Mouse (Mus musculus): ENCODE results near the gene Mrpl30. TPM values are rescaled to one million over a fixed set of nuclear protein-coding genes. Genes with fewer than 3 reads are reported as not detected.

Mrpl30 gene
- 100 to 1,000 TPM; 129 to 154 (median 145) TPM for total RNA-seq (2022)

- peak; percentile 82 to 91 for DNase-seq (ENCODE audit: low spot score in 2 of 2)
These were observed at the start of gene Mrpl30, which contains the start of gene Mitd1 for GRCm38 (mm10) chr1:37890025-37890652. Gene Mrpl30, plus strand, starts transcription at chr1:37890477. Gene Mitd1, minus strand, starts transcription at chr1:37890411.

GRCm38 (mm10) chr1:37846878-37847277 lies 43.4 kb upstream of the Mrpl30 start:
- DNase-seq (ENCODE audit: low spot score in 2 of 2): no peak

GRCm38 (mm10) chr1:37850696-37851095 lies 39.6 kb upstream of the Mrpl30 start:
- DNase-seq (ENCODE audit: low spot score in 2 of 2): no peak

GRCm38 (mm10) chr1:37864511-37865400 lies 25.5 kb upstream of the Mrpl30 start:
- DNase-seq (ENCODE audit: low spot score in 2 of 2): peak; percentile 95 to 100

GRCm38 (mm10) chr1:37865401-37866215 lies 24.7 kb upstream of the Mrpl30 start:
- DNase-seq (ENCODE audit: low spot score in 2 of 2): no peak

GRCm38 (mm10) chr1:37866286-37866685 lies 24.0 kb upstream of the Mrpl30 start, which contains the start of gene Tsga10:
Gene Tsga10, minus strand, starts transcription at chr1:37866429.
- DNase-seq (ENCODE audit: low spot score in 2 of 2): no peak

- DNase-seq (ENCODE audit: low spot score in 2 of 2): no peak
These were observed 23.2 kb upstream of the Mrpl30 start for GRCm38 (mm10) chr1:37867056-37867455.

- no peak for DNase-seq (ENCODE audit: low spot score in 2 of 2)
These were observed 22.5 kb upstream of the Mrpl30 start for GRCm38 (mm10) chr1:37867684-37868322.

- DNase-seq (ENCODE audit: low spot score in 2 of 2): no peak
These were observed 21.6 kb upstream of the Mrpl30 start for GRCm38 (mm10) chr1:37868640-37869039.

GRCm38 (mm10) chr1:37869362-37869761 lies 20.9 kb upstream of the Mrpl30 start:
- no peak for DNase-seq (ENCODE audit: low spot score in 2 of 2)

GRCm38 (mm10) chr1:37871704-37872103 lies 18.6 kb upstream of the Mrpl30 start, which contains the start of gene Lipt1:
Gene Lipt1, plus strand, starts transcription at chr1:37871738.
- DNase-seq (ENCODE audit: low spot score in 2 of 2): no peak

- DNase-seq (ENCODE audit: low spot score in 2 of 2): peak; percentile 64 to 84
These were observed 17.9 kb upstream of the Mrpl30 start for GRCm38 (mm10) chr1:37872131-37873067.

- DNase-seq (ENCODE audit: low spot score in 2 of 2): no peak
These were observed 17.1 kb upstream of the Mrpl30 start for GRCm38 (mm10) chr1:37873157-37873556.

- DNase-seq (ENCODE audit: low spot score in 2 of 2): no peak
These were observed 12.4 kb upstream of the Mrpl30 start for GRCm38 (mm10) chr1:37877736-37878460.

- DNase-seq (ENCODE audit: low spot score in 2 of 2): no peak
These were observed 6.9 kb upstream of the Mrpl30 start for GRCm38 (mm10) chr1:37883411-37883810.

GRCm38 (mm10) chr1:37884451-37884850 lies 5.8 kb upstream of the Mrpl30 start:
- DNase-seq (ENCODE audit: low spot score in 2 of 2): no peak

- no peak for DNase-seq (ENCODE audit: low spot score in 2 of 2)
These were observed 1.1 kb upstream of the Mrpl30 start for GRCm38 (mm10) chr1:37889206-37889605.

GRCm38 (mm10) chr1:37891400-37891799 lies 1.1 kb downstream of the Mrpl30 start:
- no peak for DNase-seq (ENCODE audit: low spot score in 2 of 2)

- no peak for DNase-seq (ENCODE audit: low spot score in 2 of 2)
These were observed 4.3 kb downstream of the Mrpl30 start for GRCm38 (mm10) chr1:37894606-37895005.
